Mouse (Mus musculus) olfactory bulb, adult 2 months (tissue): ENCODE results near the gene Gtpbp4.
"Not testable (repeated sequence)": the region's sequence is repeated elsewhere in the genome, so short reads cannot be mapped to it uniquely, and the experiment has no call there.

Experiments
- CTCF ChIP-seq: fragments of 200-500 bp; IDR thresholded peaks from 2 replicates; pipeline ENCODE4 v1.5.1; 2012; ENCODE audit warnings: low read depth, mild to moderate bottlenecking, low read length, moderate library complexity; ENCODE audit not compliant: insufficient read depth
- POLR2A ChIP-seq: fragments of 200-500 bp; IDR thresholded peaks from 2 replicates; pipeline ENCODE4 v1.6.1; 2012; ENCODE audit warnings: mild to moderate bottlenecking, low read depth, low read length, moderate library complexity; ENCODE audit not compliant: insufficient read depth

GRCm38 (mm10) chr13:8959554-8959953 is 36.3 kb downstream of the Gtpbp4 start:
- TF ChIP-seq CTCF, POLR2A: not testable (repeated sequence)
